Mouse (Mus musculus) neutrophil, adult 65 days (primary cell): ENCODE data around the gene Gm20843. TPM values are rescaled to one million over a fixed set of nuclear protein-coding genes. Genes with fewer than 3 reads are reported as not detected.

ENCODE experiments used
- total RNA-seq: library from RNA; stranded (reverse); gene quantifications from 2 replicates; pipeline ENCODE4 v1.2.4, GENCODE M21; 2023

Gm20843 gene
- total RNA-seq: not detected in 2 replicates

GRCm38 (mm10) chrY:72247018-72247417 is at the start of gene Gm20843:
Gene Gm20843 (minus strand): TSS chrY:72247118.

